Mouse (Mus musculus) neural tube, embryonic 14.5 days (tissue): ENCODE measurements around the gene CN725425. TPM values are rescaled to one million over a fixed set of nuclear protein-coding genes. Genes with fewer than 3 reads are reported as not detected.

ENCODE experiments used
- ATAC-seq: fragments of 200-750 bp; cut with Nextera tagmentation; 2 replicates; pipeline ENCODE4 v1.8.0; 2017; ENCODE audit warnings: low read depth, mild to moderate bottlenecking, moderate TSS enrichment, moderate library complexity
- H3K27ac ChIP-seq: fragments of 300-500 bp; sonication (generic); 2 replicates; pipeline ENCODE4 v1.5.1; 2014; ENCODE audit warnings: low read depth, mild to moderate bottlenecking, control low read depth, low read length, moderate library complexity, mixed read lengths
- H3K27me3 ChIP-seq: fragments of 300-500 bp; sonication (generic); 2 replicates; pipeline ENCODE4 v1.6.1; 2014; ENCODE audit warnings: low read length; ENCODE audit not compliant: control insufficient read depth, insufficient read depth
- H3K36me3 ChIP-seq: fragments of 300-500 bp; sonication (generic); 2 replicates; pipeline ENCODE4 v1.6.1; 2014; ENCODE audit warnings: low read length, mixed read lengths; ENCODE audit not compliant: control insufficient read depth, insufficient read depth
- H3K4me1 ChIP-seq: fragments of 300-500 bp; sonication (generic); 2 replicates; pipeline ENCODE4 v1.6.1; 2014; ENCODE audit warnings: low read length; ENCODE audit not compliant: control insufficient read depth, insufficient read depth
- H3K4me2 ChIP-seq: fragments of 300-500 bp; sonication (generic); 2 replicates; pipeline ENCODE4 v1.6.1; 2014; ENCODE audit warnings: mild to moderate bottlenecking, low read depth, low read length, control low read depth
- H3K4me3 ChIP-seq: fragments of 300-500 bp; sonication (generic); 2 replicates; pipeline ENCODE4 v1.5.1; 2014; ENCODE audit warnings: low read depth, low read length, control low read depth, mixed read lengths
- H3K9ac ChIP-seq: fragments of 300-500 bp; sonication (generic); replicated peaks from 2 replicates; pipeline ENCODE4 v1.6.1; 2014; ENCODE audit warnings: low read depth, mild to moderate bottlenecking, control low read depth, low read length, mixed read lengths
- H3K9me3 ChIP-seq: fragments of 300-500 bp; sonication (generic); 2 replicates; pipeline ENCODE4 v1.6.1; 2016; ENCODE audit warnings: low read length; ENCODE audit not compliant: control insufficient read depth
- WGBS: fragments of 180-500 bp; shearing (Covaris S2); extraction: QIAGEN DNeasy Blood & Tissue Kit; methylation state at CpG from one replicate; pipeline ENCODE4 v1.1.7; 2014; 5-methylcytosine and 5-hydroxymethylcytosine counted together
- polyA plus RNA-seq: library from polyadenylated mRNA; unstranded; fragments of >200 nt; fragmentation: Nextera tagmentation; extraction: Ambion mirVana; gene quantifications from 2 replicates; pipeline ENCODE4 v1.2.1, GENCODE M21; 2014

The CN725425 gene
- polyA plus RNA-seq, 1 experiment from 2014 or later = not detected

GRCm38 (mm10) chr15:91283418-91283817 is 84.1 kb downstream of the CN725425 start:
- Histone ChIP-seq H3K9me3 (no peaks in the 10 kb centered on the region), H3K9ac (no peak overlapping the region), H3K4me1 (no peaks in the 10 kb centered on the region), H3K4me3 (no peak overlapping the region), H3K27me3 (no peaks in the 10 kb centered on the region), H3K36me3 (no peaks in the 10 kb centered on the region), H3K4me2 (no peak overlapping the region), H3K27ac (no peak overlapping the region)
- no peak for ATAC-seq
- WGBS = 84% methylated on average over 3 of the region's 3 CpGs

GRCm38 (mm10) chr15:91299319-91299835 is 100.1 kb downstream of the CN725425 start:
- no peak for ATAC-seq
- WGBS = 88% methylated on average over 11 of the region's 11 CpGs
- Histone ChIP-seq H3K4me1 (no peaks in the 10 kb centered on the region), H3K4me2 (no peak overlapping the region), H3K9me3 (no peaks in the 10 kb centered on the region), H3K27ac (no peak overlapping the region), H3K27me3 (no peaks in the 10 kb centered on the region), H3K4me3 (no peak overlapping the region), H3K9ac (no peak overlapping the region), H3K36me3 (no peaks in the 10 kb centered on the region)

GRCm38 (mm10) chr15:91301366-91301765 is 102.1 kb downstream of the CN725425 start:
- H3K9ac ChIP-seq = no peak overlapping the region
- no peak for ATAC-seq
- no peak overlapping the region for H3K4me2 ChIP-seq
- 14% methylated on average over 3 of the region's 3 CpGs for WGBS
- H3K36me3 ChIP-seq = no peaks in the 10 kb centered on the region
- H3K4me3 ChIP-seq = no peak overlapping the region
- H3K27ac ChIP-seq = no peak overlapping the region
- no peaks in the 10 kb centered on the region for H3K4me1 ChIP-seq
- H3K27me3 ChIP-seq = no peaks in the 10 kb centered on the region
- H3K9me3 ChIP-seq = no peaks in the 10 kb centered on the region

- WGBS = 49% methylated on average over 7 of the region's 7 CpGs
- ATAC-seq = no peak
Observed at GRCm38 (mm10) chr15:91304296-91304852, 105.1 kb downstream of the CN725425 start.

More at GRCm38 (mm10) chr15:91304296-91304852, 105.1 kb downstream of the CN725425 start:
- no peak overlapping the region for H3K4me3 ChIP-seq
- no peaks in the 10 kb centered on the region for H3K9me3 ChIP-seq
- H3K27me3 ChIP-seq = no peaks in the 10 kb centered on the region
- H3K9ac ChIP-seq = no peak overlapping the region
- H3K4me2 ChIP-seq = no peak overlapping the region
- H3K36me3 ChIP-seq = no peaks in the 10 kb centered on the region
- H3K27ac ChIP-seq = no peak overlapping the region
- no peaks in the 10 kb centered on the region for H3K4me1 ChIP-seq

Other genes starting within 250 kb of the CN725425 start
- gene Kif21a, start 149.5 kb upstream of the CN725425 start, polyA plus RNA-seq = 55.7 and 59.3 TPM in 2 replicates
- 5.6 and 6.8 TPM in 2 replicates for gene Abcd2, start 7.7 kb upstream of the CN725425 start, polyA plus RNA-seq